32 mouse cellular contexts compared by ENCODE assay signal in the genomic region with DNA sequence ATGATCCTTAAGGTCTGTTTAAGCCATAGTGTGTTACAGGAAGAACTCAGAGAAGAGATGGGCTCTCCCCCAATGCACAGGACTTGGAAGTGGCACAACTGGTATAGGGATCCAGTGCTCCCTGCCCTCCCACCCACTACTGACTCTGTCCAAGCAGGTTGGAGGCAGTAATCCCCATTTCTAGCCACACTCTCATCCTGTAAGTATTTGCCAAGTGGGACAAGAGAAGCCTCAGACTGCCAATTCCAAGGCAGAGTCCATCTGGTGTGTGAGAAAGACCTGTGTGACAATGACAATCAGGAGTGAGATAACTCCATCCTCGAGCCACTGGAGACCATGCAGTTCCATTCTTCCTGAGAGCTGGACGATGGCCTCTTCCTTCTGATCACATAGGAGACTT. TPM values are rescaled to one million over a fixed set of nuclear protein-coding genes. Genes with fewer than 3 reads are reported as not detected.
DNase-seq lines count a peak whose midpoint lies in the region; ATAC-seq and TF ChIP-seq lines count a peak whose summit lies in the region.
"Had no signal": no experiment of that assay in that cellular context is flagged by ENCODE, and none has a peak within 500 bp of the region (broad histone marks: within the 10 kb centered on the region; RNA-seq: fewer than 3 reads in every experiment).

No protein-coding gene starts in this region.

- no peak overlapping the region for H3K9ac ChIP-seq in forebrain, embryonic 14.5 days (ENCODE audit: low read length)
- H3K9ac ChIP-seq in forebrain, embryonic 15.5 days (replicated peaks), result no peak overlapping the region
- H3K9ac ChIP-seq: embryonic facial prominence, embryonic 13.5 days; forebrain, embryonic 12.5 days; heart, embryonic 13.5 days; kidney, embryonic 15.5 days; limb, embryonic 15.5 days; liver, embryonic 13.5 days; midbrain, embryonic 15.5 days had no signal

- intact Hi-C loops in left cerebral cortex, postnatal 4 days (cut with DNase I), result no loop called here
- intact Hi-C loops in left cerebral cortex, adult 2 months (cut with DNase I), result no loop called here

- H3K27me3 ChIP-seq in forebrain, embryonic 14.5 days (replicated peaks; ENCODE audit: control insufficient read depth, insufficient read depth, low read length), result no peaks in the 10 kb centered on the region
- no peaks in the 10 kb centered on the region for H3K27me3 ChIP-seq in forebrain, embryonic 15.5 days
- peaks cover 32% of the 10 kb centered on the region for H3K27me3 ChIP-seq in forebrain, embryonic 10.5 days (ENCODE audit: poor library complexity, severe bottlenecking)
- H3K27me3 ChIP-seq: embryonic facial prominence, embryonic 13.5 days; heart, embryonic 13.5 days; kidney, embryonic 15.5 days; limb, embryonic 15.5 days; liver, embryonic 13.5 days; midbrain, embryonic 15.5 days had no signal

- no peak overlapping the region for H3K4me2 ChIP-seq in forebrain, embryonic 14.5 days (ENCODE audit: low read length)
- H3K4me2 ChIP-seq in forebrain, embryonic 15.5 days (replicated peaks), result no peak overlapping the region
- H3K4me2 ChIP-seq: embryonic facial prominence, embryonic 13.5 days; forebrain, embryonic 12.5 days; heart, embryonic 13.5 days; kidney, embryonic 15.5 days; limb, embryonic 15.5 days; liver, embryonic 13.5 days; midbrain, embryonic 15.5 days had no signal

- no peak overlapping the region for H3K4me3 ChIP-seq in left cerebral cortex, adult 2 months
- no peak overlapping the region for H3K4me3 ChIP-seq in forebrain, embryonic 14.5 days (ENCODE audit: low read depth, low read length)
- H3K4me3 ChIP-seq in forebrain, embryonic 15.5 days, result no peak overlapping the region
- H3K4me3 ChIP-seq in forebrain, embryonic 10.5 days, result no peak overlapping the region
- H3K4me3 ChIP-seq: embryonic facial prominence, embryonic 13.5 days; forebrain, embryonic 12.5 days; gastrocnemius, adult 2 months; heart, embryonic 13.5 days; kidney, embryonic 15.5 days; limb, embryonic 10.5 days; limb, embryonic 15.5 days; liver, embryonic 13.5 days; midbrain, embryonic 15.5 days had no signal

- no peak for TF ChIP-seq CTCF in left cerebral cortex, adult 2 months (IDR thresholded peaks at IDR 0.05)

- WGBS in forebrain, embryonic 14.5 days, result 68% methylated on average over 2 of the region's 2 CpGs
- WGBS in forebrain, embryonic 15.5 days, result 64% methylated on average over 2 of the region's 2 CpGs
- 75% methylated on average over 2 of the region's 2 CpGs for WGBS in forebrain, embryonic 10.5 days

- no peaks in the 10 kb centered on the region for H3K36me3 ChIP-seq in forebrain, embryonic 14.5 days (ENCODE audit: control insufficient read depth, insufficient read depth, low read length)
- H3K36me3 ChIP-seq in forebrain, embryonic 15.5 days, result no peaks in the 10 kb centered on the region
- H3K36me3 ChIP-seq in forebrain, embryonic 10.5 days (replicated peaks), result no peaks in the 10 kb centered on the region
- H3K36me3 ChIP-seq: embryonic facial prominence, embryonic 13.5 days; forebrain, embryonic 12.5 days; heart, embryonic 13.5 days; kidney, embryonic 15.5 days; limb, embryonic 10.5 days; limb, embryonic 15.5 days; liver, embryonic 13.5 days; midbrain, embryonic 15.5 days had no signal

- no peak for ATAC-seq in forebrain, embryonic 14.5 days
- ATAC-seq in forebrain, embryonic 15.5 days (replicated peaks), result no peak
- ATAC-seq: activated CD4-positive, CD25-positive, alpha-beta regulatory T cell, adult 4 months; intestine, embryonic 16.5 days; lung, postnatal 0 days; midbrain, embryonic 15.5 days had no signal

- H3K4me1 ChIP-seq in forebrain, embryonic 14.5 days (ENCODE audit: control insufficient read depth, insufficient read depth, low read length), result no peaks in the 10 kb centered on the region
- H3K4me1 ChIP-seq in forebrain, embryonic 15.5 days, result 0 out of 2 replicates have a peak, but pooled peaks cover 3% of the 10 kb centered on the region
- peaks cover 28% of the 10 kb centered on the region for H3K4me1 ChIP-seq in forebrain, embryonic 10.5 days
- H3K4me1 ChIP-seq: embryonic facial prominence, embryonic 13.5 days; heart, embryonic 13.5 days; limb, embryonic 15.5 days; liver, embryonic 13.5 days; midbrain, embryonic 15.5 days had no signal

- H3K27ac ChIP-seq in left cerebral cortex, adult 2 months, result no peak overlapping the region
- H3K27ac ChIP-seq in forebrain, embryonic 14.5 days (ENCODE audit: low read depth, low read length), result no peak overlapping the region
- H3K27ac ChIP-seq in forebrain, embryonic 15.5 days (replicated peaks), result no peak overlapping the region
- no peak overlapping the region for H3K27ac ChIP-seq in forebrain, embryonic 10.5 days
- H3K27ac ChIP-seq: embryonic facial prominence, embryonic 13.5 days; forebrain, embryonic 12.5 days; gastrocnemius, adult 2 months; heart, embryonic 13.5 days; kidney, embryonic 15.5 days; limb, embryonic 10.5 days; limb, embryonic 15.5 days; liver, embryonic 13.5 days; midbrain, embryonic 15.5 days had no signal

- H3K9me3 ChIP-seq in forebrain, embryonic 14.5 days (replicated peaks; ENCODE audit: control insufficient read depth, low read length), result no peaks in the 10 kb centered on the region
- no peaks in the 10 kb centered on the region for H3K9me3 ChIP-seq in forebrain, embryonic 15.5 days
- peaks cover 5% of the 10 kb centered on the region; the same call in 1 of the 2 replicates for H3K9me3 ChIP-seq in forebrain, embryonic 10.5 days
- H3K9me3 ChIP-seq: embryonic facial prominence, embryonic 13.5 days; forebrain, embryonic 12.5 days; heart, embryonic 13.5 days; kidney, embryonic 15.5 days; limb, embryonic 10.5 days; limb, embryonic 15.5 days; liver, embryonic 13.5 days; midbrain, embryonic 15.5 days had no signal

- peak; percentile 17 for DNase-seq in left cerebral cortex, postnatal 4 days
- DNase-seq in left cerebral cortex, adult 2 months (ENCODE audit: extremely low spot score in 1 of 2, low spot score in 2 of 2), result no peak
- DNase-seq in cerebellum, adult 18-20 months, result peak; percentile 78 to 87
- DNase-seq in cerebellum, adult 9-11 months, result peak; percentile 93
- DNase-seq in fat pad, adult 2 months (ENCODE audit: extremely low read depth, low read depth, low spot score), result peak; percentile 71
- DNase-seq in forebrain, embryonic 14.5 days (ENCODE audit: low spot score), result no peak
- DNase-seq in forebrain, embryonic 10.5 days (ENCODE audit: extremely low spot score, low spot score), result no peak
- DNase-seq: adrenal gland, adult 2 months; adrenal gland, postnatal 36 days; B cell, adult 2 months; gastrocnemius, adult 2 months; gastrocnemius, postnatal 36 days; heart, postnatal 14 days; kidney, postnatal 25 days; liver, embryonic 13.5 days; lung, adult 18-20 months; spleen, adult 18-20 months; thymus, postnatal 14 days had no signal

RNA-seq across cellular contexts. Expression of a gene that starts 36.6 kb away (rescaled TPM):
- total RNA-seq in left cerebral cortex, postnatal 4 days (2021), result 10 to 100 TPM; 11.8 to 12.8 TPM
- total RNA-seq in left cerebral cortex, adult 2 months (2021), result 1 to 10 TPM; 1.9 to 2.6 TPM
- 8.8 and 13.3 TPM in 2 replicates for polyA plus RNA-seq in forebrain, embryonic 14.5 days (2014; fragmentation: Nextera tagmentation; extraction: Ambion mirVana)
- 22.1 and 23.3 TPM in 2 replicates for polyA plus RNA-seq in forebrain, embryonic 15.5 days (2015; fragmentation: Nextera tagmentation; extraction: Ambion mirVana)
- 1.6 and 1.8 TPM in 2 replicates for polyA plus RNA-seq in forebrain, embryonic 10.5 days (2016; fragmentation: Nextera tagmentation; extraction: Ambion mirVana)
- total RNA-seq: adrenal gland, adult 2 months; adrenal gland, postnatal 36 days; common myeloid progenitor, adult 5-6 weeks; heart, adult 8-10 months; neutrophil, adult 5-6 weeks had no signal

Comparison
In these comparisons a context has a peak if more than half of its experiments do, and no peak if none do; other contexts are left out.
1. DNase-seq: peak in left cerebral cortex, postnatal 4 days (single experiment), cerebellum, adult 18-20 months (2 of 2), cerebellum, adult 9-11 months (single experiment) and fat pad, adult 2 months (single experiment); none in left cerebral cortex, adult 2 months (0 of 2), forebrain, embryonic 14.5 days (single experiment) and forebrain, embryonic 10.5 days (single experiment).